Mouse (Mus musculus): ENCODE data around the gene Negr1.

The Negr1 gene

GRCm38 (mm10) chr3:157105580-157106264 lies 544.1 kb downstream of the Negr1 start:
- no peak for DNase-seq (ENCODE audit: low spot score in 2 of 2)

DNA sequence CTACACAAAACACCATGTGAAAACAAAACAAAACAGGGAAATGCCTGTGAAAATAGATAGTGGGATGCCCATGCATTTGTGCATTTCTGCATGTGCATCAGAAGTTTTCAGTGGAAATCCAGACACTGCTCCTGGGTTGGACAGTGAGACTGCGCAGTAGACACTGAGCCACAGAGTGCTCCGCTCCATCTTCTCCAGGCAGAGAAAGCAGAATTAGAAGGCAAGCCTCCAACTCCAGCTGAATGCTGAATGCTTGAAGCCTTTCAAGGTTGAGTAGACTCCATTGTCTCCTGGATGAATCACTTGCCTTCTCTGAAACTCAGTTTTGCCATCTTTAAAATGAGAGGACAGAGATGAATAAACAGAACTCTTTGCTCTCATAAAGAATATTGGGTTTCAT lies 546.6 kb downstream of the Negr1 start:
- DNase-seq (ENCODE audit: low spot score in 2 of 2), result no peak

DNA sequence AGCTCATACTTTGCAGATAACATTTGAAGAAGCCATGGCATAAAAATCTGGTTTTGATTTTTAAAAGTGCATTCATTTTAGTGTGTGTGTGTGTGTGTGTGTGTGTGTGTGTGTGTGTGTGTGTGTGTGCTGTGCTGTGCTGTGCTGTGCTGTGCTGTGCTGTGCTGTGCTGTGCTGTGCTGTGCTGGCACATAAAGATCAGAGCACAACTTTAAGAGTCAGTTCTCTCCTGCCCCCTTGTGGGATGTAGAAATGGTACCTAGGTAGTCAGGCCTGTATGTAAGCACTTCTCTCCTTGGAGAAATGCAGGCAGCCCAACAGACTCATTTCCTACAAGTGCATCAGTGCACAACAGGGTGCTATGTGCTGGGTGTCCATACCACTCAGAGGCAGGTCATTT lies 547.7 kb downstream of the Negr1 start:
- peak; percentile 17 to 41 for DNase-seq (ENCODE audit: low spot score in 2 of 2)

DNA sequence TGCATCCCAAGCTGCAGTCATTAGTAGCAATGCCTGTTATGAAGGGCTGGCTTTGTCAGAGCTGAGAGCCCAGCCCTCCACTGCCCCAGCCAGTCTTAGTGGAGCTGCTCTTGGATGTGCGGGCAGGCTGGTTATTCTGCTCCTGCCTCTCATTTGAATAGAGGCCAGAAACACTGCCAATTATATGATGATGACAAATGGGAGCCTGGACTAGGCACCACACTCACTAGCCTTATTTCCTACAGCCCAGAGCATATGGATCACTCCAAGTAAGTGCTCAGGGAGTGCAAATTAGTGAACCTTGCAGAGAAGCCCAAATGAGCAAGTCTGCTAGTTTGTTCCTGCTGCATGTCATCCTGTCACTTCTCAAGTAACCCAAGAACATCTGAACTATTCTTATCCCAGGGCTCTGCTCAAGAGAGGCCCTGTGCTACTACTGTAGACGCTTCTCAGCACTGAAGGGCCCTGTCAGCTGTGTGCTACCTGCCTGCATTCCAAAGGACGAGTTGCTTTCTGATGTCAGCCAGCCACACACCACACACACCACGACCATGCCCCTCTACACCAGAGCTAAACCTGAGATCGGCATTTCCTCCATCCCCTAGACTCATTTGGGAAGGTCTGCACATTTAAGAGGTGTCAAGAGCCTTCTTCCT lies 553.6 kb downstream of the Negr1 start:
- DNase-seq (ENCODE audit: low spot score in 2 of 2), result no peak

GRCm38 (mm10) chr3:157116024-157116423 lies 554.4 kb downstream of the Negr1 start:
- no peak for DNase-seq (ENCODE audit: low spot score in 2 of 2)

GRCm38 (mm10) chr3:157119916-157120315 lies 558.3 kb downstream of the Negr1 start:
- no peak for DNase-seq (ENCODE audit: low spot score in 2 of 2)

DNA sequence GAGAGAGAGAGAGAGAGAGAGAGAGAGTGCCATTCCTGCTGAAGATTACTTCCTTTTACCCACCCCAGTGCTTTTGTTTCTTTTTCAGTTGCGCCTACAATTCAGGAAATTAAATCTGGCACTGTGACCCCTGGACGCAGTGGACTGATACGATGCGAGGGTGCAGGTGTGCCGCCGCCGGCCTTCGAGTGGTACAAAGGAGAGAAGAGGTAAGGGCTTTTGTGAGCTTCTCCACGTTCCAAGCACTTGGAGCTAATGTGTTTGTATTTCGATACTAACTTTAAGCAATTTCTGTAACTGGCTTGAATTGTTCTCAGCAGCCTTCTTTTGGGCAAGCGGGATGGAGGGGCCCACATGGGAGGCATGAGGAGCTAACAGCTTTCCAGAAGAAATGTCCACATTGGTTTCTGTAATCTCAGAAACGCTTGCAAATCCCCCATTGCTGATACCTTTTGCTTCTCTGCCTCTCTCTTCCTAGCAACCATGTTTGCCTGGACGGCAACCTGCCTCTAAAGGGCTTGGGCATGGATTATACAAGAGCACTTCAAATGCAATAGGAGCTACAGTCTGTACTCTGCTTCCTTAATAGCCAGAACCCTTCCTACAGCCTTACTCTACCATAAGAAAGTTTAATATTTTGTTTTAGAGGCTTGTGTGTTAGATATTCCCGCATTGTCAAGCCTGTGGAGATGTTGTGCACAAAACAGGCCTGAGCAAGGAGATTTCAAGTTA lies 584.7 kb downstream of the Negr1 start:
- no peak for DNase-seq (ENCODE audit: low spot score in 2 of 2)

DNA sequence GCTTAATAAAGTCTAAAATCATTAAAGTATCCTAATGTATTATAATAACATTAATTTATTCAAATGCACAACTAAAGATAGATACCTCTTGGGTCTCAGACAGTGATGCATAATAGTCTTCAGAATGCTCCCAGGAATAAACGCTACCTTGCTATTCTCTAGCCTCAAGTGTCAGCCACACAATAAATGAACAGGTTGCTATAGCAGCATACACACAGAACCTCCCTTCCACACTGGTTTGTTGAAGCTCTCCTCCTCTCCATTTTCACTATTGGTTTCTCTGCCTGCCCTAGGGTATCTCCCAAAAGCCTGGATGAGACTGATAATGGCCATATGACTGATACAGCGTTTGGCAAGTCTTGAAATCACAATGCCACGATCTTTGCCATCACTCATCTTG lies 593.3 kb downstream of the Negr1 start:
- no peak for DNase-seq (ENCODE audit: low spot score in 2 of 2)

GRCm38 (mm10) chr3:157155513-157155912 lies 593.9 kb downstream of the Negr1 start:
- DNase-seq (ENCODE audit: low spot score in 2 of 2), result no peak

DNA sequence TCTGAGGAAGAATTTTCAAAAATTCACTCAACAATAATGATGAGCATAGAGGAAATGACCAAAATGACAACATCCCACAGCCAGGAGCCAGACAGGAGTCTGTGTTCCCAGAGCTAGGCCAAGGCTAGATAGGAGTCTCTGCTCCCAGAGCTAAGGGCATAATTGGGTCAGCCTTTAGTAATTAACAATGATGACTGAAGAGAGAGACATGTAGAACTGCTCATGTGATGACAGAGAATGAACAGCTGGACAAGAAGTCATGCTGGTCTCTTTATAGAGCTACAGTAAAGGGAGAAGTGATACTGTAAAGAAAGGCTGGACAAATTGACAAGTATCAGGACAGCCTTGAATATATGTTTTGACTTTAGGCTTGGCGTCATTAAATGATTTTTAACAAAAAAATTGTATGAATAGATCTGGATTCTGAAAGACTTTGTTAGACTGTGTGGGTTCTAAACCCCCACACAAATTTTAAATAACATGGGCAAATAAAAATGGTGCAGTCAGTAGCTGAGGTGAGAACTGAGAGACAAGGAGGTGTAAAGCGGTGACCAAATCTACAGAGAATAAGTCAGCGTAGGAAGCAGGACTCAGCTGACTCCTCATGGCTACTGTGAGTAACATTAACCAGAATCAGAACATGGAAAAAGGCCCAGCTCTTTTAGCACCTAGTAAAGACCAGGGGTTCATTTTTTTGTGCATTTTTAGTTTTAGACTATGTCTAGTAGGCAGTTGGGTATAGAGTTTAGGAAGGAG lies 603.4 kb downstream of the Negr1 start:
- DNase-seq (ENCODE audit: low spot score in 2 of 2), result no peak

DNA sequence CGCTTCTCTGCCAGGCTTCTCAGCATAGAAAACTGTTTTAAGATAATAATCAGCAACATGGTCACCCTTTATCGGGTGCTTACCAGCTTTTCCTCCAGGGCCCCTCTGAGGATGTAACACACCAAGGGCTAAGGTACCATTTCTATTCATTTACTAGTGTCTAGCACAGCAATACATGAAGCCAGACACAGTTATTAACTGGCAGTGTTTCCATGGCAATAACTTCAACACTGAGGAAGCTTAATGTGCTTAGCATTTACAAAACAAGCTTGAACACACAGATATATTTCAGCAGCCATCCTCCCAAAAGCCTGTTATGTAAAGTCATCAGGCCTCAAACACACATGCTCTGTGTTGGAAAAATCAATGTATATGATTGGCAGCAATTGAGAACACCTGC lies 620.4 kb downstream of the Negr1 start:
- DNase-seq (ENCODE audit: low spot score in 2 of 2), result no peak

DNA sequence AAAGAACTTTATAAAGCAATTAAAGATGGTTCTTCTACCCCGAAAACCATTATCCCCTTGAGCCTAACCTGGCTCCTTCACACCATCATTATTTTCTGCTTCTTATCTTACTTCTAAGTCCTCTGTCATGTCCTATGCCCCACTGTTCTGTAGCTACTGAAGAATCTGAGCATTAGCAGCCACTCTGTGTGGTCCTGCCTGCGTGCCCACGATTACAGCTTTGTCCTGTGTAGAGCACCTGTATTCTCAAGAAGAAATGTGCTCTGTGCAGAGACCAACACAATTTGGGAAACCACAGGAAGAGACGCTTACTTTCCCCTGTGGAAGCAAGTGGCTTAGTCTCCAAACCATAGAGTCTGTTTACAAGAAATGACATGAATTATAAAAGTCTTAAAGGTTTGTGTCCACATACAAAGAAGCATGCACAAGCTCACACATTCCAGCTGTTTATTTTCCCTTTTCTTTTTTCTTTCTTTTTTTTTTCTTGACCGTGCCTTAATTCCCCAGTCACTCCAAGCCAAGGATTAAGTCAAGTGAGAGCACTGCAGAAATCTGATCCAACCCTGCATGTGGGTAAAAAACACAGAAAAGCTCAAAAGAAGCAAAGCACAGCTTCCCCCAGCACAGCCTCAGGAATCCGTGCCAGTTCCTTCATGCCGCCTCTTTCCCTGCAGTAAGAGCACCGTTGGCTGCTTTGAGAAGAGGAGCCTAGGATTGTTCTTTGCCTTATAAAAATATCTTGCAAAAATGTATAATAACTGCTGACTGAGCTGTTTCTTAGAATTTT lies 627.5 kb downstream of the Negr1 start:
- DNase-seq (ENCODE audit: low spot score in 2 of 2), result no peak

DNA sequence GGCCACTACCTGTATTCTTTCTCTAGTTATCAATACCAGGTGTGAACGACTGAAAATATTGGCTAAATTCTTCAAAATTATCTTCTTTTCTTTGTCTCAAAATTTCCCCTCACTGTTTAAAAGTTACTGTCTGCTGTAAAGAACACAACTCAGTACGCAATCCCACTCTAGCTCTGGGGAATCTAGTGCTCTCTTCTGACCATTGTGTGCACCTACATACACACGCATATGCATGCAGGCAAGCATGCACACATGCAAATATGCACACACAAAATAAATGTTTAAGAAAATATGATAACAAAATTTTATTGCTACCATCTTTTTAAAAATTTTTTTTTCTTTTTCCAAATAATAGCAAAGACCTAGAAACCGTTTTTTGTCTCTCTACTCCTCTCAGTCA lies 628.2 kb downstream of the Negr1 start:
- no peak for DNase-seq (ENCODE audit: low spot score in 2 of 2)

- no peak for DNase-seq (ENCODE audit: low spot score in 2 of 2)
Observed at GRCm38 (mm10) chr3:157190551-157190950, 629.0 kb downstream of the Negr1 start.

DNA sequence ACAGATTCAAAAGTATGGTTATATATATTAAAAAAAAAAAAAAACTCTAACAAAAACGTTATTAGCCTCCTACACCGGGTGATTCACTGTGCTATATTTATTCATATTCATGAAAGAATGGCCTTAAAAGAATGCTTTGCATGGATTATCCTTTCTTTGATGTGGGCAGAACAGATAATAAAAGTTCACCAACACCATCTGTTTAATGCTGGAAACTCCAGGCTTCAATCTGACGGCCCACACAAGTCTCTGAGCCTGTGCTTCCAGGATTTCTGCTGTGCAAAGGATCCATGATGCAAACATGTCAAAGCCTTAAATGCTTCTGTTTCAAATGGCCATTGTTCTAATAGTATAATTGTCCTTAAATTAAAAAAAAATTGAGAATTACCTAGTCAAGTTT lies 630.4 kb downstream of the Negr1 start:
- no peak for DNase-seq (ENCODE audit: low spot score in 2 of 2)

DNA sequence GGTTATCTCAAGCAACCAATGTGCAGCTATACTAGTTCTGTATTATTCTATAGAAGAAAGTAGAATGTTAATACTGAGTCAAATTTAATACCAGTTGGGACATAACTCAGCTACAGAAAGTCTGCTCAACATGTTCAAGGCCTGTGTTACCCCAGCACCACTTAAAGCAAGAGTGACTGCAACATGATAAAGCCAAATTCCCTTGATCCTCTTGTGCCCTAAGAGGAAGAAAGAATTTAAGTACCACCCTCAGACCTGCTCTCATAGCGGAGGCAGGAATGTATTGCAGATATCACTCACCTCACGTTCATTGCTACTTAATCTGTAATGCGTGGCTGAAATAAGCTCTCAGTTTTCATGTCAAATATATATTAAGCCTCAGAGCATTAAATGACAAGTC lies 631.5 kb downstream of the Negr1 start:
- DNase-seq (ENCODE audit: low spot score in 2 of 2), result no peak

DNA sequence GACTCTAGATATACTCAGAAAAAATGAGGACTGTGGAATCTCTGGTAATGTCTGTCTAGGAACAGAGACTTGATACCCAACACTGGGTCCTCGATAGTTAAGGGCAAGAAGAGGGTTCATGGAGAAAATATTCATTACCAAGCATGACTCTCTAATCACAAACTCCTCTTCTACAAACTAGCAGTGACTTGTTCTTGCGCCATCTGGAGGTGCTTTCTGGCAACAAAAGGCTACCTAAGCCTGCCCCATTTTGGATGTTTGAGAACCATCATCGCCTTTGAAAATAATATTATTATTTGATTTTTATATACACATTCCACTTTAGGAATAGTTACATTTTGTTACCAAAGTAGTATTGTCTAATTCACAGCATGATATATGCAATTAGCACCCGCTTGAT lies 637.1 kb downstream of the Negr1 start:
- no peak for DNase-seq (ENCODE audit: low spot score in 2 of 2)

DNA sequence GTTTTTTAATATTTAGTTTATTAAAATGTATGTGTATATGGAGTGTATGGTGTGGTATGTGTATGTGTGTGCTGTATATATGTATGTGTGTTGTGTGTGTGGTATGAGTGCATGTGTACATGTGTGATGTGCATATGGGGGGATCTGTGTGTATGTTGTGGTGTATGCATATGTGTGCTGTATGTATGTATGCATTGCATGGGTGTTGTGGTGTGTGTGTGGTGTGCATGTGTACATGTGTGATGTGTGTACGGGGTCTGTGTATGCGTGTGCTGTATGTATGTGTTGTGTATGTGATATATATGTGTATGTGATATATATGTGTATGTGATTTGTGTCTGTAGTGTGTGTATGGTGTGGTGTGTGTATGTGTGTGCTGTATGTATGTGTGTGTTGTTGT lies 640.1 kb downstream of the Negr1 start:
- no peak for DNase-seq (ENCODE audit: low spot score in 2 of 2)

GRCm38 (mm10) chr3:157203573-157203972 lies 642.0 kb downstream of the Negr1 start:
- peak; percentile 17 to 36 for DNase-seq (ENCODE audit: low spot score in 2 of 2)

GRCm38 (mm10) chr3:157206752-157207151 lies 645.2 kb downstream of the Negr1 start:
- no peak for DNase-seq (ENCODE audit: low spot score in 2 of 2)

DNA sequence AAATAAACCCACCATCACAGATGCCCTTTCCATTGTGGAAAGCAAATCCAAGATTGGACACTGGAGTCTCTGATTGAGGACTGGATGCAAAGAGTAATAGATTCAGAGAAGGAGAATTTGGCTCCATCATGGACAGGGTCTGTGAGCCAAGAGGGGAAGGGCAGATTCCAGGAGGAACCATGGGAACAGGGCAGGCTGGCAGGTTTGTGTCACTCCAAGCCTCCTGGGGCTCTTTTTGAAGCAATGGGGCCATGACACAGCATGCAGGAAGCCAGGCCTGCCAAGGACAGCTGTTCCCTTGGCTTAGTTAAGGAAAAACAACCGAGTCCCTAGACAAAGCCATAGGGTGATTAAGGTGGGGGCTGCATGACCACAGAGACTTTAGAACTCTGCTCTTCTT lies 647.4 kb downstream of the Negr1 start:
- DNase-seq (ENCODE audit: low spot score in 2 of 2), result peak; percentile 18 to 35
